Mouse (Mus musculus): Measurements from ENCODE around the gene Ifnl2. TPM values are rescaled to one million over a fixed set of nuclear protein-coding genes. Genes with fewer than 3 reads are reported as not detected.
"Not testable (repeated sequence)": the region's sequence is repeated elsewhere in the genome, so short reads cannot be mapped to it uniquely, and the experiment has no call there.

The Ifnl2 gene
- polyA plus RNA-seq, 1 experiment from 2014 or later, result not detected

GRCm38 (mm10) chr7:28509121-28509520, 1.1 kb downstream of the Ifnl2 start:
- not testable (repeated sequence) for H3K9ac ChIP-seq (ENCODE audit: low read depth, low read length); H3K4me1 ChIP-seq (ENCODE audit: control insufficient read depth, insufficient read depth, low read length); H3K9me3 ChIP-seq (ENCODE audit: control insufficient read depth, low read length); H3K4me2 ChIP-seq (ENCODE audit: low read depth, low read length); H3K36me3 ChIP-seq (ENCODE audit: control insufficient read depth, insufficient read depth, low read length); H3K27ac ChIP-seq (ENCODE audit: low read length); H3K4me3 ChIP-seq (ENCODE audit: low read length); ATAC-seq; H3K27me3 ChIP-seq (replicated peaks; ENCODE audit: control insufficient read depth, insufficient read depth, low read length)
- WGBS, result 69% methylated on average over 2 of the region's 2 CpGs

DNA sequence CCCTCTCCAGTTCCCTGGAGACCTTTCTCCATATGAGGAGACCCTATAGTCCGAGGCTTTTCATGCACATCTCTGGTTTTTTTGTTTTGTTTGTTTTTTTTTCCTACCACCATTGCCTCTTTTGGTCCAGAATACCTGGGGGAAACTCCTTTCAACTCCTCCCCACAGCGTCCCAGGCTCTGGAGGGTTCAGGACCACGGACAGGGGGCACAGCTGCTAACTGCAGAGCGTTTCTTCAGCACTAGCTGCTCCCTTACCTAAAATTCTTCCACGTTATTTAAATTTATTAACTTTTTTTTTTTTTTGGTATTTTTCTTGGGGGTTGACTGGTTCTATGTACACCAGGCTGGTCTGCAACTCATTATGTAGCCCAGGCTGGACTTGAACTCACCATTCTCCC, 4.7 kb downstream of the Ifnl2 start:
- Histone ChIP-seq H3K36me3 (ENCODE audit: control insufficient read depth, insufficient read depth, low read length) (no peaks in the 10 kb centered on the region), H3K4me1 (ENCODE audit: control insufficient read depth, insufficient read depth, low read length) (no peaks in the 10 kb centered on the region), H3K9ac (ENCODE audit: low read depth, low read length) (no peak overlapping the region), H3K9me3 (ENCODE audit: control insufficient read depth, low read length) (no peaks in the 10 kb centered on the region), H3K27me3 (replicated peaks; ENCODE audit: control insufficient read depth, insufficient read depth, low read length) (no peaks in the 10 kb centered on the region), H3K27ac (ENCODE audit: low read length) (no peak overlapping the region), H3K4me3 (ENCODE audit: low read length) (no peak overlapping the region), H3K4me2 (ENCODE audit: low read depth, low read length) (no peak overlapping the region)
- ATAC-seq, result no peak
- 5% methylated on average over 5 of the region's 5 CpGs for WGBS

GRCm38 (mm10) chr7:28495426-28495825, 14.8 kb downstream of the Ifnl2 start:
- no peak overlapping the region for H3K9ac ChIP-seq (ENCODE audit: low read depth, low read length)
- peaks cover 3% of the 10 kb centered on the region; the same call in 1 of the 2 replicates for H3K4me1 ChIP-seq (ENCODE audit: control insufficient read depth, insufficient read depth, low read length)
- no peaks in the 10 kb centered on the region for H3K9me3 ChIP-seq (ENCODE audit: control insufficient read depth, low read length)
- H3K4me3 ChIP-seq (ENCODE audit: low read length), result no peak overlapping the region
- no peak overlapping the region for H3K27ac ChIP-seq (ENCODE audit: low read length)
- H3K4me2 ChIP-seq (ENCODE audit: low read depth, low read length), result no peak overlapping the region
- WGBS, result 79% methylated on average over 11 of the region's 11 CpGs
- H3K36me3 ChIP-seq (ENCODE audit: control insufficient read depth, insufficient read depth, low read length), result no peaks in the 10 kb centered on the region
- no peaks in the 10 kb centered on the region for H3K27me3 ChIP-seq (replicated peaks; ENCODE audit: control insufficient read depth, insufficient read depth, low read length)
- no peak for ATAC-seq

GRCm38 (mm10) chr7:28492310-28492709, 17.9 kb downstream of the Ifnl2 start:
- WGBS, result 92% methylated on average over 8 of the region's 8 CpGs
- no peak for ATAC-seq
- Histone ChIP-seq H3K27ac (ENCODE audit: low read length) (no peak overlapping the region), H3K9me3 (ENCODE audit: control insufficient read depth, low read length) (no peaks in the 10 kb centered on the region), H3K4me3 (ENCODE audit: low read length) (no peak overlapping the region), H3K36me3 (ENCODE audit: control insufficient read depth, insufficient read depth, low read length) (no peaks in the 10 kb centered on the region), H3K9ac (ENCODE audit: low read depth, low read length) (no peak overlapping the region), H3K4me2 (ENCODE audit: low read depth, low read length) (no peak overlapping the region), H3K4me1 (ENCODE audit: control insufficient read depth, insufficient read depth, low read length) (peaks cover 7% of the 10 kb centered on the region), H3K27me3 (replicated peaks; ENCODE audit: control insufficient read depth, insufficient read depth, low read length) (no peaks in the 10 kb centered on the region)

DNA sequence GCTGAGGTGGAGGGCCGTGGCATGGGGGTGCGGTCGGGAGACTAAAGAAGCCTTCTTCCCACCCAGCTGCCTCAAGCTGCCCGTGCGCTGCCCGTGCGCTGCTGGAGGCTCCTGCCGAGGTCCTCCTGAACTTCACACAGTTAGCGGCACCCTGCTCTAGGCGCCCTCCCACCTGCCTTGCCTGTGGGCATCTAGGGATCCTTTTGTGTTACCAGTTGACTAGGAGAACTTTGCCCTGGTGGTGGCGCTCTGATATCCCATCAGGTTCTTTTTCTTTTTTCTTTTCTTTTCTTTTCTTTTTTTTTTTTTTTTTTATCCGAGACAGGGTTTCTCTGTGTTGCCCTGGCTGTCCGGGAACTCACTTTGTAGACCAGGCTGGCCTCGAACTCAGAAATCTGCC, 19.4 kb downstream of the Ifnl2 start:
- 35% methylated on average over 14 of the region's 14 CpGs for WGBS

DNA sequence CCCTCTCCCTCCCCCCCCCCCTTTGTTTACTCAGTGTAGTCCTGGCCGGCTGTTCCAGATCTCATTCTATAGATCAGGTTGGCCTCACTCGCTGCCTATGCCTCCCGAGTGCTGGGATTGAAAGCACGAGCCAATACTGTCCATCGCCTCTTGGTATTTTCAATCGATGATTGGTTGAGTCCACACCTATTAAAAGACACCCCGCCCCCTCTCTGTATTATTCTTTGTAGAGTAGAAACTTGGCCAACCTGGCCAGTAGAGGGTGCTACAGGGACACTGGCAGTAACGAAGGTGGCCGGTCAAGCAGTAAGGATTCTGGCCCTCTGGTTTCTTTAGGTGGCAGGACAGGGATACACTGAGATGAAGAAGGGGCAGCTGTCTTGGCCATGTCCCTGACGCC, 19.8 kb downstream of the Ifnl2 start:
- peaks cover 7% of the 10 kb centered on the region for H3K4me1 ChIP-seq (ENCODE audit: control insufficient read depth, insufficient read depth, low read length)
- H3K27me3 ChIP-seq (replicated peaks; ENCODE audit: control insufficient read depth, insufficient read depth, low read length), result no peaks in the 10 kb centered on the region
- H3K9ac ChIP-seq (ENCODE audit: low read depth, low read length), result no peak overlapping the region
- H3K27ac ChIP-seq (ENCODE audit: low read length), result no peak overlapping the region
- no peaks in the 10 kb centered on the region for H3K36me3 ChIP-seq (ENCODE audit: control insufficient read depth, insufficient read depth, low read length)
- whole genome bisulfite sequencing, result 3% methylated on average over 10 of the region's 10 CpGs
- H3K9me3 ChIP-seq (ENCODE audit: control insufficient read depth, low read length), result no peaks in the 10 kb centered on the region
- H3K4me3 ChIP-seq (ENCODE audit: low read length), result 0 out of 2 replicates have a peak overlapping the region, but pooled peaks have one; percentile 7
- peak; percentile 73 for ATAC-seq
- peak overlapping the region; percentile 1; the same call in 1 of the 2 replicates for H3K4me2 ChIP-seq (ENCODE audit: low read depth, low read length)

More for the DNA sequence above, 19.4 kb downstream of the Ifnl2 start:
- Histone ChIP-seq H3K27me3 (replicated peaks; ENCODE audit: control insufficient read depth, insufficient read depth, low read length) (no peaks in the 10 kb centered on the region), H3K4me1 (ENCODE audit: control insufficient read depth, insufficient read depth, low read length) (peaks cover 7% of the 10 kb centered on the region), H3K9ac (ENCODE audit: low read depth, low read length) (no peak overlapping the region), H3K9me3 (ENCODE audit: control insufficient read depth, low read length) (no peaks in the 10 kb centered on the region), H3K36me3 (ENCODE audit: control insufficient read depth, insufficient read depth, low read length) (no peaks in the 10 kb centered on the region), H3K4me3 (ENCODE audit: low read length) (0 out of 2 replicates have a peak overlapping the region, but pooled peaks have one; percentile 7), H3K27ac (ENCODE audit: low read length) (no peak overlapping the region), H3K4me2 (ENCODE audit: low read depth, low read length) (peak overlapping the region; percentile 1; the same call in 1 of the 2 replicates)
- no peak; the same call in 1 of the 2 replicates for ATAC-seq

- Histone ChIP-seq H3K9ac (ENCODE audit: low read depth, low read length) (peak overlapping the region; percentile 48; the same call in 1 of the 2 replicates), H3K27ac (ENCODE audit: low read length) (0 out of 2 replicates have a peak overlapping the region, but pooled peaks have one; percentile 46), H3K4me3 (ENCODE audit: low read length) (peak overlapping the region; percentile 32), H3K27me3 (replicated peaks; ENCODE audit: control insufficient read depth, insufficient read depth, low read length) (no peaks in the 10 kb centered on the region), H3K4me2 (ENCODE audit: low read depth, low read length) (peak overlapping the region; percentile 53), H3K36me3 (ENCODE audit: control insufficient read depth, insufficient read depth, low read length) (no peaks in the 10 kb centered on the region), H3K9me3 (ENCODE audit: control insufficient read depth, low read length) (no peaks in the 10 kb centered on the region), H3K4me1 (ENCODE audit: control insufficient read depth, insufficient read depth, low read length) (peaks cover 7% of the 10 kb centered on the region)
- ATAC-seq, result peak; percentile 88
- 2% methylated on average over 16 of the region's 16 CpGs for WGBS
These were observed 22.2 kb downstream of the Ifnl2 start for GRCm38 (mm10) chr7:28488030-28488491.

GRCm38 (mm10) chr7:28484192-28484591, 26.1 kb downstream of the Ifnl2 start:
- no peaks in the 10 kb centered on the region for H3K9me3 ChIP-seq (ENCODE audit: control insufficient read depth, low read length)
- H3K27ac ChIP-seq (ENCODE audit: low read length), result no peak overlapping the region
- ATAC-seq, result no peak
- no peak overlapping the region for H3K9ac ChIP-seq (ENCODE audit: low read depth, low read length)
- 26% methylated on average over 4 of the region's 4 CpGs for WGBS
- no peaks in the 10 kb centered on the region for H3K36me3 ChIP-seq (ENCODE audit: control insufficient read depth, insufficient read depth, low read length)
- H3K4me3 ChIP-seq (ENCODE audit: low read length), result no peak overlapping the region
- H3K27me3 ChIP-seq (replicated peaks; ENCODE audit: control insufficient read depth, insufficient read depth, low read length), result no peaks in the 10 kb centered on the region
- H3K4me2 ChIP-seq (ENCODE audit: low read depth, low read length), result no peak overlapping the region
- peaks cover 4% of the 10 kb centered on the region for H3K4me1 ChIP-seq (ENCODE audit: control insufficient read depth, insufficient read depth, low read length)

GRCm38 (mm10) chr7:28482854-28483253, 27.4 kb downstream of the Ifnl2 start:
- Histone ChIP-seq H3K4me3 (ENCODE audit: low read length) (no peak overlapping the region), H3K4me1 (ENCODE audit: control insufficient read depth, insufficient read depth, low read length) (peaks cover 3% of the 10 kb centered on the region), H3K36me3 (ENCODE audit: control insufficient read depth, insufficient read depth, low read length) (no peaks in the 10 kb centered on the region), H3K27me3 (replicated peaks; ENCODE audit: control insufficient read depth, insufficient read depth, low read length) (no peaks in the 10 kb centered on the region), H3K9ac (ENCODE audit: low read depth, low read length) (no peak overlapping the region), H3K4me2 (ENCODE audit: low read depth, low read length) (no peak overlapping the region), H3K27ac (ENCODE audit: low read length) (no peak overlapping the region), H3K9me3 (ENCODE audit: control insufficient read depth, low read length) (no peaks in the 10 kb centered on the region)
- 83% methylated on average over 11 of the region's 11 CpGs for WGBS
- no peak for ATAC-seq

- peak; percentile 61 for ATAC-seq
- H3K4me1 ChIP-seq (ENCODE audit: control insufficient read depth, insufficient read depth, low read length), result peaks cover 8% of the 10 kb centered on the region
- no peaks in the 10 kb centered on the region for H3K9me3 ChIP-seq (ENCODE audit: control insufficient read depth, low read length)
- no peaks in the 10 kb centered on the region for H3K27me3 ChIP-seq (replicated peaks; ENCODE audit: control insufficient read depth, insufficient read depth, low read length)
- H3K4me2 ChIP-seq (ENCODE audit: low read depth, low read length), result no peak overlapping the region
- no peaks in the 10 kb centered on the region for H3K36me3 ChIP-seq (ENCODE audit: control insufficient read depth, insufficient read depth, low read length)
- H3K4me3 ChIP-seq (ENCODE audit: low read length), result no peak overlapping the region
- no peak overlapping the region for H3K27ac ChIP-seq (ENCODE audit: low read length)
- 8% methylated on average over 8 of the region's 8 CpGs for WGBS
- no peak overlapping the region for H3K9ac ChIP-seq (ENCODE audit: low read depth, low read length)
These were observed 31.4 kb downstream of the Ifnl2 start for GRCm38 (mm10) chr7:28478854-28479253.
